Mouse (Mus musculus): ENCODE data around the gene 6330403K07Rik. TPM values are rescaled to one million over a fixed set of nuclear protein-coding genes. Genes with fewer than 3 reads are reported as not detected.

6330403K07Rik gene
- 114 TPM in 2 replicates for polyA plus RNA-seq (2014; fragmentation: Nextera tagmentation; extraction: Ambion mirVana)

DNA sequence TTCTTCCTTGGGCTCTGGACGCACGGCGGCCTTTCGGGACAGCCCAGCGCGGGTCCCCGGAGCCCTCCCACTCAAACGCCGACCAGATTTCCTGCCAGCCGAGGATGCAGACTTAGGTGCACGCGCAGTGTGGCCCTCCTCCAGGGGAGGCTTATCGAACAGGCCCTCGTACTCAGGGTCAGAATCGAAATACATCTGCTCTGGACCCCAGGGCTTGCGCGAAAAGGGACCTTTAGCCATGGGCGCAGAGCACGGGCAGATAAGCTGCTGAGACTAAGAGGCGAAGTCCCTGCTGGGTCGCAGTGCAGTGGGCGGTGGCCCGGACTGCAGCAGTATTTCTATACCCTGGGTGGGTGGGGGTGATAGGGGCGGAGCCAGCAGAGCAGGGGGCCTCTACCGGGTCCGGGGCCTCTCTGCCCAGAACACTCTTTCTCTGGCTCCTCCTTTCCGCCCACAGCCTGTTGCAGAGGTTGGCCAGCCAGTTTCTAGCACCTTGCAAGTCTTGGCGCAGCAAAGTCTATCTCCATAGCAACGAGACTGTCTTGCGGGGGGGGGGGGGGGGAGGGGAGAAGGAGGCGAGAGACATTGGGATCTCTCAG is at the start of gene 6330403K07Rik:
Gene 6330403K07Rik (minus strand): TSS at position 351 of the 599 bp plus-strand sequence.
- H3K27me3 ChIP-seq (ENCODE audit: control insufficient read depth, insufficient read depth, low read length), result no peaks in the 10 kb centered on the region; the same call in 1 of the 2 replicates
- H3K27ac ChIP-seq (ENCODE audit: low read depth, low read length), result peak within 1 kb of the TSS; percentile 90
- ATAC-seq (ENCODE audit: low FRiP score) (peak; percentile 96), DNase-seq (ENCODE audit: low spot score, missing footprints) (peak; percentile 98)
- H3K9ac ChIP-seq (ENCODE audit: low read length), result peak within 1 kb of the TSS; percentile 75
- peaks cover 11% of the 10 kb centered on the region for H3K4me1 ChIP-seq (ENCODE audit: control insufficient read depth, insufficient read depth, low read length)
- peak within 1 kb of the TSS; percentile 51 for H3K4me2 ChIP-seq
- WGBS, result under 1% methylated on average over 30 of the region's 31 CpGs
- peak within 1 kb of the TSS; percentile 50 for H3K4me3 ChIP-seq (ENCODE audit: low read depth, low read length)
- H3K36me3 ChIP-seq (ENCODE audit: control insufficient read depth, insufficient read depth, low read length), result 0 out of 2 replicates have a peak, but pooled peaks cover 3% of the 10 kb centered on the region
- no peaks in the 10 kb centered on the region for H3K9me3 ChIP-seq (ENCODE audit: control insufficient read depth, low read length)

DNA sequence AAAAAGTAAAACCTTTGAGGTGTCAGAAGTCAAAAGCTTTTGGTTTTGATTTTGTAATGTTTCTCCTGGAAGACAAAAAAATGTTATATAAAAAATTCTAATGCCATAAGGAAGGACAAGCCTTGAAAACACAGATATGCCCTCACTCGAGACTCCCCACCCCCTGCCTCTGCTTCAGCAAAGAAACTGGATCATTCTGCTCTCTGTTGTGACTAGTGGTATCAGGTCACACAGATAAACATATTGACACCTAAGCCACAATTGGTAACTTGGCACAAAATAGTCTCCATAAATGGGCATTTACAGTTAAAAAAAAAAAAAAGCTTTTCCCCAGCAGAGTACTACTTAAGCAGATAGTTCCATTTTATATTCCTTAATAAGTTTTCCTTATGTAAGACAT is 43.0 kb upstream of the 6330403K07Rik start:
- ATAC-seq (ENCODE audit: low FRiP score), result no peak
- Histone ChIP-seq H3K9me3 (ENCODE audit: control insufficient read depth, low read length) (no peaks in the 10 kb centered on the region), H3K9ac (ENCODE audit: low read length) (no peak overlapping the region), H3K27ac (ENCODE audit: low read depth, low read length) (no peak overlapping the region), H3K4me1 (ENCODE audit: control insufficient read depth, insufficient read depth, low read length) (no peaks in the 10 kb centered on the region), H3K27me3 (ENCODE audit: control insufficient read depth, insufficient read depth, low read length) (no peaks in the 10 kb centered on the region), H3K4me3 (ENCODE audit: low read depth, low read length) (no peak overlapping the region), H3K36me3 (ENCODE audit: control insufficient read depth, insufficient read depth, low read length) (no peaks in the 10 kb centered on the region), H3K4me2 (no peak overlapping the region)
- no peak for DNase-seq (ENCODE audit: low spot score, missing footprints)
- 69% methylated on average over 1 of the region's 1 CpGs for WGBS

DNA sequence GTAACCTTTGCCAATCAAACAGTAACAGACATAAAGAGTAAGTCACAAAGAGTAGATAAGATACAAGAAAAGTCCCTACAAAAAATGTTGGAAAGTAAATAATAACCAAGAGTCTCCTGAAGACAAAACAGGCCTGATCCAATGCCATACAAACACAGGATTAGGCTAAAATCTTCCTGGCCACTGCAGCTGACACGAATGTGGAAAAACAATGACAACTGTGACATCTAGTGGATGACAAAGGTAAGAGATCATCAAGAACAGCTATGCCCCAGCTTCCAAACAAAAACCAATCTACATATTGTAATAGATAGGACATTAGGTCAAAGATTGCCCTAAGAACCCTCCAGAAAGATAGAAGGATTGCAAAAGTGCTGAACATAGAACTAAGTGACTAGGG is 19.2 kb upstream of the 6330403K07Rik start:
- ATAC-seq (ENCODE audit: low FRiP score) (no peak), DNase-seq (ENCODE audit: low spot score, missing footprints) (no peak)
- Histone ChIP-seq H3K4me1 (ENCODE audit: control insufficient read depth, insufficient read depth, low read length) (no peaks in the 10 kb centered on the region), H3K9me3 (ENCODE audit: control insufficient read depth, low read length) (no peaks in the 10 kb centered on the region), H3K4me2 (no peak overlapping the region), H3K27me3 (ENCODE audit: control insufficient read depth, insufficient read depth, low read length) (no peaks in the 10 kb centered on the region), H3K36me3 (ENCODE audit: control insufficient read depth, insufficient read depth, low read length) (no peaks in the 10 kb centered on the region), H3K4me3 (ENCODE audit: low read depth, low read length) (no peak overlapping the region), H3K27ac (ENCODE audit: low read depth, low read length) (no peak overlapping the region), H3K9ac (ENCODE audit: low read length) (no peak overlapping the region)
- 0% methylated on average over 1 of the region's 1 CpGs for WGBS

DNA sequence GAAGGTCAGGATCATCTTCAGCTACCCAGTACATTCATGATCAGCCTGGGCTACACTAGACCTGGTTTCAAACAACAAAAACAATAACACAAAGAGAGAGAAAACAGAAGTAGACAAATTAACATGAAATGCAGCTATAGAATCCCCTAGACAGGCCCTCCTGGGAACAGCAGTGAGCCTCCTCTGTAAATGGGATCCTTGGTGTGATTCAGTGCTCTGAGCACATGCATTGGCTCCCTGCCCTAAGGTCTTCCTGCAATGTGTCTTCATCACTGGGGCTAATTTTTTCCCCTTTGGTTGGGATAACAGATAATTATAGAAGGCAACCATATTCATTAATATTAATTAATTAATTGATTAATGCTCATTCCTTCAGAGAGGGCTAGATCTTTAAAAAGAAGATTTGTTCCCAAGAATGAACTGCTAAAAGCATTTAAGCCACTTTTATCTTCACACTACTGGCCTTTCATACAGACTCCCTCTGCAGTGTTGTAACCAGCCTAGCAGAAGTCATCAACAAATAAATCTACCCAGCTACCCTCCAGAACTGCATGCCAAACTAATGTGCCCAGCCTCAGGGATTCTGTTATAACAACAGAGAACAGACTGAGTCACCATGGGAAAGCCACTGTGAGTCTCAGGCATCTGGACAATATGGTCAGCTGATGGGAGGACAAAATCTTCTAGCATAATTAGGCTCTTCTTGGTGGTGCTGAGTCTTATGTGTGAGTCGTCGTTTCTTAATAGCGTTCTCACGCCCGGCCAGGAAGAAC is 6.4 kb upstream of the 6330403K07Rik start:
- H3K36me3 ChIP-seq (ENCODE audit: control insufficient read depth, insufficient read depth, low read length), result no peaks in the 10 kb centered on the region
- DNase-seq (ENCODE audit: low spot score, missing footprints), result no peak
- ATAC-seq (ENCODE audit: low FRiP score), result no peak
- no peak overlapping the region for H3K27ac ChIP-seq (ENCODE audit: low read depth, low read length)
- H3K4me3 ChIP-seq (ENCODE audit: low read depth, low read length), result no peak overlapping the region
- no peaks in the 10 kb centered on the region for H3K27me3 ChIP-seq (ENCODE audit: control insufficient read depth, insufficient read depth, low read length)
- H3K9me3 ChIP-seq (ENCODE audit: control insufficient read depth, low read length), result no peaks in the 10 kb centered on the region
- H3K4me1 ChIP-seq (ENCODE audit: control insufficient read depth, insufficient read depth, low read length), result no peaks in the 10 kb centered on the region
- WGBS, result 97% methylated on average over 5 of the region's 5 CpGs
- no peak overlapping the region for H3K4me2 ChIP-seq
- H3K9ac ChIP-seq (ENCODE audit: low read length), result no peak overlapping the region

DNA sequence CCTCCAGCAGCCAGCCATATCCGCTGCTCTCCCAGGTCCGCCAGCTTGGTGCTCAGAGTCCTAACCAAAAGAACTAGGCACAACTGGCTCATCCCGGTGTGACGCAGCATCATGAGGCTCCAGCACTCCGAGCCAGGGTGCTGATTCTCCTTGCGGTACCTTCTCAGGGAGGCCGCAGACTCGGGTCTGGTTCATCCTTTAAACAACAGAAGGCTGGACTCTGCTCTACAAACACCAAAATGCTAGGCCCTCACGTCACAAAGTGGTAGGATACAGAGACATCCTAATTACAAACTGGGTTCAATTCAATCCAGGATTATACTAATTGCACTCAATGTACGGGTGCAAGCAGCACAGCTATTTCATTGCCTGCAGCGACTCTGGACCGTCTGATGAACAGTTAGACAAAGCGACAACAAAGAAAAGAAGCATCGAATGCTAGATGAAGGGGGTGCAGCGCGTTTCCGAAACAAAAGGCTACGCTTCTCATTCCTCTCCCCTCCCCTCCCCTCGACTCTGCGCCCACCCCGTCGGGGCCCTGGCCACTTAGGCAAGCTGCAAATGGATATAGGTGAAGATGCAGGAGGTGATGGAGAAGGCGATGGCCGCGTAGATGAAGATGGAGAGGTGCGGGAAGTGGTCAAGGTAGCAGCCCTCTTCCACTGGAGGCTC is 686 bp downstream of the 6330403K07Rik start:
- 4% methylated on average over 26 of the region's 26 CpGs for WGBS
- Histone ChIP-seq H3K27ac (ENCODE audit: low read depth, low read length) (peak overlapping the region; percentile 90), H3K36me3 (ENCODE audit: control insufficient read depth, insufficient read depth, low read length) (peaks cover 5% of the 10 kb centered on the region; the same call in 1 of the 2 replicates), H3K9ac (ENCODE audit: low read length) (peak overlapping the region; percentile 75), H3K9me3 (ENCODE audit: control insufficient read depth, low read length) (no peaks in the 10 kb centered on the region), H3K4me2 (peak overlapping the region; percentile 51), H3K4me1 (ENCODE audit: control insufficient read depth, insufficient read depth, low read length) (peaks cover 11% of the 10 kb centered on the region), H3K4me3 (ENCODE audit: low read depth, low read length) (peak overlapping the region; percentile 50), H3K27me3 (ENCODE audit: control insufficient read depth, insufficient read depth, low read length) (no peaks in the 10 kb centered on the region; the same call in 1 of the 2 replicates)
- DNase-seq (ENCODE audit: low spot score, missing footprints), result peak; percentile 94
- ATAC-seq (ENCODE audit: low FRiP score), result peak; percentile 53

DNA sequence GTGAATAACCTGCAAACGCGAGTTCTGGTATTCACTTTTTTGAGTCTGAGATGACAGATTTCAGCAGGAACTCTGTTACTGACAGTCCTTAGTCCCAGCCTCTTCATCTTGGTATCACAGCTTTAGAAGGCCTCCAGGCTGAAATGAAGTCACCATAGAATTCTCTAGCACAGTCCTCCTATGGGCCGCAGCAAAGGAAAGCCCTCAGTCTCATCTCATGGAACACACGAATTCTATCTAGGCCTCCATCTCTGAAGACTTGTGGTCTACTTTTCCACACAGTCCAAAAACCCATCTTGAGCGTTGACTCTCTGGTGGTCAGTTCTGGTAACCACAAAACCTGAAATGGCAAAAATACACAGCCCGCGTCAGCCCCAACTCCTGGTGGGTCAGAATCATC is 1.2 kb downstream of the 6330403K07Rik start:
- no peak for ATAC-seq (ENCODE audit: low FRiP score)
- Histone ChIP-seq H3K4me2 (peak overlapping the region; percentile 51), H3K9ac (ENCODE audit: low read length) (peak overlapping the region; percentile 75), H3K27ac (ENCODE audit: low read depth, low read length) (peak overlapping the region; percentile 90), H3K4me3 (ENCODE audit: low read depth, low read length) (peak overlapping the region; percentile 50), H3K27me3 (ENCODE audit: control insufficient read depth, insufficient read depth, low read length) (no peaks in the 10 kb centered on the region; the same call in 1 of the 2 replicates), H3K4me1 (ENCODE audit: control insufficient read depth, insufficient read depth, low read length) (peaks cover 11% of the 10 kb centered on the region), H3K36me3 (ENCODE audit: control insufficient read depth, insufficient read depth, low read length) (peaks cover 5% of the 10 kb centered on the region; the same call in 1 of the 2 replicates), H3K9me3 (ENCODE audit: control insufficient read depth, low read length) (no peaks in the 10 kb centered on the region)
- DNase-seq (ENCODE audit: low spot score, missing footprints), result peak; percentile 87
- WGBS, result 66% methylated on average over 7 of the region's 7 CpGs

DNA sequence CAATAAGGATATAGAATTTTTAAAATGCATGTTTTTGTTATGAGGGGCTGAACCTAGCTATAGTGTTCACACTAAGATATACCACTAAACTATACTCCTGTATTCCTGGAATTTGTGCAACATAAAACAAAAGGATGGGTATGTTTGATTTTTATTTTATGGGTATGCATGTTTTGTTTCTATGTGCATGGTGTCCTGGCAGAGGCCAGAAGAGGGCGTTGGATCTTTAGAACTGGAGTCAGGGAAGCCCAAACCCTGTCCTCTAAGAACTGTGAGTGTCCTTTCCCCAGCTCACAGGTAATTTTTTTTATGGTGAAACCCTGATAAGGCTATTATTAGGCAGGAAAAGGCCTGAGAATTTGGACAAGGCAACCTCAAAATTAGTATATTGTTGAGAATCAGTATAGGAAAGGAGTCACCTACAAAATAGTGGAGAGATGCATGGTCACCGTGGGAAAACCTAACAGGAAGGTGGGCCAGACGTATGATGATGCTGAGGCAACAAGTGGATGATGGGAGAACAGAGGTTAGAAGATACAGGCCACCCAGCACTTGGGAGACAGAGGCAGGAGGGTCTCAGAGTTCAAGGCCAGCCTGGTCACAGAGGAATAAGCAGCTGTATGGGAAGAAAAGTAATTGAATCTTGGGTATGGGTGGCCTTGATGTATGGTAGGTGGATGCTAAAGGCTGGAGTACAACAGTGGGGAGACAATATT is 3.8 kb downstream of the 6330403K07Rik start:
- Histone ChIP-seq H3K9ac (ENCODE audit: low read length) (no peak overlapping the region), H3K4me2 (no peak overlapping the region), H3K4me1 (ENCODE audit: control insufficient read depth, insufficient read depth, low read length) (peaks cover 11% of the 10 kb centered on the region), H3K4me3 (ENCODE audit: low read depth, low read length) (no peak overlapping the region), H3K27ac (ENCODE audit: low read depth, low read length) (no peak overlapping the region), H3K36me3 (ENCODE audit: control insufficient read depth, insufficient read depth, low read length) (peaks cover 21% of the 10 kb centered on the region), H3K27me3 (ENCODE audit: control insufficient read depth, insufficient read depth, low read length) (no peaks in the 10 kb centered on the region; the same call in 1 of the 2 replicates), H3K9me3 (ENCODE audit: control insufficient read depth, low read length) (no peaks in the 10 kb centered on the region)
- ATAC-seq (ENCODE audit: low FRiP score) (no peak), DNase-seq (ENCODE audit: low spot score, missing footprints) (no peak)
- WGBS, result 71% methylated on average over 3 of the region's 3 CpGs

DNA sequence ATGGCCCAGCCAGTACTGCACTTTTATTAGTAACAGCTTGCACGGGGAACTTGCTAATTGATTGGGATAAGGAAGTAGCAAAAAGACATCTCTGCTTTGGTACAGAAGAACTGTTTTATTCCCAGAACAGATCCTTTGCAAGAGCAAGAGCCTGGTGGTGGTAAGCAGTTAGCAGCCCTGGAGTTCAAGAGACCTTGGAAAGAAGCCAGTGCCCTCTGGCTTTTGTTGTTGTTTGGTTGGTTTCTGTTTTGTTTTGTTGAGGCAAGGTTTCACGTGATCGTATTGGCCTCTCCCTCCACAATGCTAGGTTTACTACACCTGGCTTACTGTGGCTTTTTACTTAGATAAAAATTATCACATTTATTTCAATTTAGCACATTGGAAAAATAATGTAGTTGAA is 5.0 kb downstream of the 6330403K07Rik start:
- Histone ChIP-seq H3K27me3 (ENCODE audit: control insufficient read depth, insufficient read depth, low read length) (no peaks in the 10 kb centered on the region; the same call in 1 of the 2 replicates), H3K27ac (ENCODE audit: low read depth, low read length) (no peak overlapping the region), H3K9me3 (ENCODE audit: control insufficient read depth, low read length) (no peaks in the 10 kb centered on the region), H3K36me3 (ENCODE audit: control insufficient read depth, insufficient read depth, low read length) (peaks cover 21% of the 10 kb centered on the region), H3K9ac (ENCODE audit: low read length) (no peak overlapping the region), H3K4me3 (ENCODE audit: low read depth, low read length) (no peak overlapping the region), H3K4me1 (ENCODE audit: control insufficient read depth, insufficient read depth, low read length) (peaks cover 11% of the 10 kb centered on the region), H3K4me2 (no peak overlapping the region)
- WGBS, result 89% methylated on average over 3 of the region's 3 CpGs
- DNase-seq (ENCODE audit: low spot score, missing footprints) (no peak), ATAC-seq (ENCODE audit: low FRiP score) (no peak)

Measured in midbrain, embryonic 11.5 days (tissue).